Mouse (Mus musculus) ovary, adult 18-20 months (tissue): Measurements from ENCODE around the gene Itln1.

ENCODE experiments used
- DNase-seq: peaks from one replicate; pipeline ENCODE4 v3.0.0; 2022; ENCODE audit warnings: low spot score, mixed read lengths

Gene Itln1

GRCm38 (mm10) chr1:171535194-171535593 is at the start of gene Itln1:
Itln1 (minus strand) TSS chr1:171535294.
- no peak for DNase-seq

GRCm38 (mm10) chr1:171584584-171584983 is 49.5 kb upstream of the Itln1 start:
- DNase-seq = no peak

- DNase-seq = no peak
Measured at GRCm38 (mm10) chr1:171577168-171577567, 42.1 kb upstream of the Itln1 start.

GRCm38 (mm10) chr1:171568436-171568835 is 33.3 kb upstream of the Itln1 start:
- DNase-seq = no peak

GRCm38 (mm10) chr1:171566777-171567176 is 31.7 kb upstream of the Itln1 start:
- DNase-seq = peak; percentile 10

- DNase-seq = no peak
Measured at GRCm38 (mm10) chr1:171565888-171566287, 30.8 kb upstream of the Itln1 start.

- no peak for DNase-seq
Measured at GRCm38 (mm10) chr1:171564247-171564646, 29.2 kb upstream of the Itln1 start.

- no peak for DNase-seq
Measured at GRCm38 (mm10) chr1:171563042-171563441, 27.9 kb upstream of the Itln1 start.

- no peak for DNase-seq
Measured at GRCm38 (mm10) chr1:171561639-171562225, 26.6 kb upstream of the Itln1 start.

- DNase-seq = no peak
Measured at GRCm38 (mm10) chr1:171561200-171561599, 26.1 kb upstream of the Itln1 start.

- DNase-seq = no peak
Measured at GRCm38 (mm10) chr1:171560262-171560661, 25.2 kb upstream of the Itln1 start.

- no peak for DNase-seq
Measured at GRCm38 (mm10) chr1:171558898-171559297, 23.8 kb upstream of the Itln1 start, which contains the start of gene Cd244a. Cd244a (plus strand) TSS chr1:171559193.

GRCm38 (mm10) chr1:171558407-171558806 is 23.3 kb upstream of the Itln1 start:
- no peak for DNase-seq

- DNase-seq = no peak
Measured at GRCm38 (mm10) chr1:171556366-171556765, 21.3 kb upstream of the Itln1 start.

- no peak for DNase-seq
Measured at GRCm38 (mm10) chr1:171553359-171554341, 18.6 kb upstream of the Itln1 start.

- no peak for DNase-seq
Measured at GRCm38 (mm10) chr1:171552230-171552629, 17.1 kb upstream of the Itln1 start.

GRCm38 (mm10) chr1:171551326-171551725 is 16.2 kb upstream of the Itln1 start:
- no peak for DNase-seq

- no peak for DNase-seq
Measured at GRCm38 (mm10) chr1:171540694-171541093, 5.6 kb upstream of the Itln1 start.

- no peak for DNase-seq
Measured at GRCm38 (mm10) chr1:171534557-171534956, 537 bp downstream of the Itln1 start.

GRCm38 (mm10) chr1:171532830-171533229 is 2.3 kb downstream of the Itln1 start:
- no peak for DNase-seq

GRCm38 (mm10) chr1:171531367-171531766 is 3.7 kb downstream of the Itln1 start:
- no peak for DNase-seq

GRCm38 (mm10) chr1:171515557-171515956 is 19.5 kb downstream of the Itln1 start:
- DNase-seq = no peak

GRCm38 (mm10) chr1:171515039-171515438 is 20.1 kb downstream of the Itln1 start:
- no peak for DNase-seq
